Mouse (Mus musculus) left cerebral cortex, adult 9 months (tissue): Measurements from ENCODE around the gene Olfr1164.

ENCODE experiments used
- DNase-seq, 2 experiments: peaks; one replicate each; pipeline ENCODE4 v3.0.0; 2022; ENCODE audit warnings: low spot score in 2 of 2

The Olfr1164 gene

GRCm38 (mm10) chr2:88093866-88094265 lies at the start of gene Olfr1164:
Olfr1164 (minus strand) TSS chr2:88093966.
- no peak for DNase-seq

GRCm38 (mm10) chr2:88128172-88128571 lies 34.4 kb upstream of the Olfr1164 start, which contains the start of gene Olfr1166:
Olfr1166 (minus strand) TSS chr2:88128272.
- no peak for DNase-seq

GRCm38 (mm10) chr2:88071730-88072129 lies 22.0 kb downstream of the Olfr1164 start, which contains the start of gene Olfr1163:
Olfr1163 (minus strand) TSS chr2:88071830.
- DNase-seq = no peak

- no peak for DNase-seq
These were observed 30.2 kb downstream of the Olfr1164 start for GRCm38 (mm10) chr2:88063587-88063986.

GRCm38 (mm10) chr2:88051029-88051428 lies 42.7 kb downstream of the Olfr1164 start, which contains the start of gene Olfr1162:
Olfr1162 (minus strand) TSS chr2:88051129.
- no peak for DNase-seq
